Mouse (Mus musculus): ENCODE measurements around the gene Aak1.

GRCm38 (mm10) chr6:87040971-87041370, 191.7 kb downstream of the Aak1 start:
- TF ChIP-seq CTCF (IDR thresholded peaks at IDR 0.05; ENCODE audit: control insufficient read depth, insufficient read depth, insufficient replicate concordance, low read depth, low read length) (no peak), POLR2A (IDR thresholded peaks at IDR 0.05; ENCODE audit: control insufficient read depth, low read depth, low read length) (no peak)

All from testis, adult 2 months (tissue).